Mouse (Mus musculus): ENCODE measurements at regions not wholly inside any gene's neighbourhood (a gene's known extent, or its start where the extent isn't known, plus 50 kb on each side); places are given as distances from the start of the nearest gene placed in this dataset.

DNA sequence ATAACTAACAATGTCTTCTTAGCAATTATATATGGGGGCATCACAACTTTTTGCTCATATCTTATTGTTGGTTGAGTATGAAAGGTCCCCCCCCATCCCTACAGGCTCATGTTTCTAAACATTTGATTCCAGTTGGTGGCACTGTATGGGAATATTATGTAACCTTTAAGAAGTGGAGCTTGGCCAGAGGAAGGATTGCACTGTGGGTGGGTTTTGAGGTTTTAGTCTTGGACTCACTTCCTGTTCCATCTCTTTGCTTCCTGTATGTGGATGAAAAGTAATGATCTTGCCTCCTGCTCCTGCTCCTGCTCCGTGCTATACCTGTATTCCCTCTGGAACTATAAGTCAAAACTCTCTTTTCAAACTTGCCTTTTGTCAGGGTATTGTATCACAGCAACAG is 778.2 kb upstream of the Lrrc6 start:
- DNase-seq: no peak

DNA sequence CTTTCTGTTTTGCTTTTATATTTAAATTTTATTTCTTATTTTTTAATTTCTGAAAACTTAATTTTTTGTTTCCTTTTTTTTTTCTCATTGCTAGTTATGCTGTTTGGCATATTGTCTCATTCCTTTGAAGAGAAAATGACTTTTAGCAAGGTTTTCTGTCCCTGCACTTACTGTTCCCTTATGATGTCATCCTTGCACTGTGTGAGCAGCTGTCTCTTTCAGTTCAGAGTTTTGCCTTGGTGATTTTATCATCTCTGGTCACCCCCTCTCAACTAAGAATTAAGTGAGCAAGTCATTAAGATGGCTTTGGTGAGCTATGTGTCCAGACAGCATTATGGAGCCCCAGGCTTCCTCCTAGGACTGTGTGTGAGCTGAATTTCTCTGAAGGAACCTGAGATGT is 774.3 kb upstream of the Lrrc6 start:
- no peak for DNase-seq

DNA sequence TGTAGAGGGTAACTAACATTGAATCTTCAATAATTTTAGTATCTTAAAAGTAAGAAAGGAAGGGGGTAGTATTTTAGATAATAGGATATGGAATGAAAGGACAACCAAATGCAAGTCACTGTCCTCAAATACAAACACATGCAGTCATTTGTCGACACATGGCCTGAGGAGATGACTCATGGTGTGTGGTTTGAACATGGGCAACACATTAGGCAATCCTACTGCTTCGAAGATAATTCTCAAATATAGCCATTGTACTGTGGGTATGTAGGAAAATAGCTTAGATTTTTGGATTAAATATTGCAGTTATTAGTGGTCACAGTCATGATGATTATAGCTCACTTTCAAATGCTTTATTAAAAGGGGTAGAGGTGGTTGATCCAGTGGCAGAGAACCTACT is 771.7 kb upstream of the Lrrc6 start:
- DNase-seq: no peak

DNA sequence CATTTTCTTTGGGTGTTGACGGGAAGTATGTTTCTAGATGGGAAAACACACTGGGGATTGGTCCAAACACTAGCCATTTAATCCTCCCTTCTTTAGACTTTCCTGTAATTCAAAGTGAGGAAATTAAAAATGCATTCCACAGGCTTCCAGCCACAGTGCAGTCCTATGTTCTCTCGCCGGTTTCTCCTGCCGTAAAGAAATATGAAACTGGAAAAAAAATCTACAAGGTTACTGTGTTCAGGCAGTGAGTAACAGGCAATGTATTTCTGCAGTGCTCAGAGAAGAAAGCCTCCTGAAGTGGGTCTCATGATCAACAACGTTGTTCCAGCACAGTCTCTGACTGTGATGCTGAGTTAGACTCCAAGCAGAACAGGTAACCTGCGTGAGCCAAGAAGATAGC is 763.0 kb upstream of the Lrrc6 start:
- no peak for DNase-seq

DNA sequence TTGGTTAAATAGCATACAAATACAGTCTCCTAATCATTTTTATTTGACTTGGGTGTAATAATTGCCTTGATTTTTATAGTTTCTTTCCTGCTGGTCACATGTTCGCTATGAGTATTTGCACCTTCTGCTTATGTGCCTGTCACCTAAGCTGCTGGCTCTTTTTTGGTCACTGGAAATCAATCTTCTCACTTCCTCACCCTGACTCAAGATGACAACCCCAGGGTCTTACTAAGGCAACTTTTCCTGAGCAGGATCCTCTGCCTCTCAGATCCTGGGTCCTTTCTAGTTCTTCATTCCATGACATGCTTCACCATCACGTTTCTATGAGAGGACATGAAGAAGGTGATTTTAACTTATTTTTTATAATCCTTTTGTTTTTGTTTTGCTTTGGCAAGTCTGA is 762.6 kb upstream of the Lrrc6 start:
- DNase-seq: no peak

DNA sequence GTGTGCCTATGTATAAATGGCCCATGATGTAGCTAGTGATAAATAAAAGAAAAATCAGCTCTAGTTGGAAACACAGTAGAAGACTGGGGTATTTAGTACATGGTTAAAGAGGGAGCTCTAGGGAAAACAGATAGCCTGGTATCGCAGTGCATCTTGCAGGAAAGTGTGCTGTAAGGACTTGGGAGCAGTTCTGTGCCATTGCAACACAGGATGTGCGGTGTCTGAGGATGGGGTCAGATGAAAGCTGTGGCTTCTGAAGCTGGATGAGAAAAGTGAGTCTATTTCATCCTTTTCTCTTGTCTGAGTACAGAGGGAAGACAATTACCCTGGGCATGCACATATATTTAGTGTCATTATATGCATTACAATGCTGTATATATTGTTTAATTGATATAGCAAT is 761.6 kb upstream of the Lrrc6 start:
- no peak for DNase-seq

DNA sequence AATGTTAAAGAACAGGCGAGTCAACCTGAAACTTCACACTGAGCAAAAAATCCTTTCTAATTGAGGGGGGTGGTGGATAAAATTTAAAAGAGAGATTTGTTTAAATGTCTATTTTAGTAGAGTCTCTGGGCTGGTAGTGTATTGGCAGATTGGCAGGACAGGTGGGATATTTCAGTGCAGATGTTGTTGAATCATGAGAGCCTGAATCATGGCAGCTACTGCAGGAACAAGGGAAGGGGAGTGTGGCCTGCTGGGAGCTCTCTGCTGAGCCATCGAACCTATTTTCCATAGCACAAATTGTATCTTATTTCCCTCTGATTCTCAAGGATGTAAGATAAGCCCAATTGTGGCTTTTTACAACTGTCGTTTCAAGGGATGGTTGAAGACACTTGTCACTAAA is 760.0 kb upstream of the Lrrc6 start:
- no peak for DNase-seq

DNA sequence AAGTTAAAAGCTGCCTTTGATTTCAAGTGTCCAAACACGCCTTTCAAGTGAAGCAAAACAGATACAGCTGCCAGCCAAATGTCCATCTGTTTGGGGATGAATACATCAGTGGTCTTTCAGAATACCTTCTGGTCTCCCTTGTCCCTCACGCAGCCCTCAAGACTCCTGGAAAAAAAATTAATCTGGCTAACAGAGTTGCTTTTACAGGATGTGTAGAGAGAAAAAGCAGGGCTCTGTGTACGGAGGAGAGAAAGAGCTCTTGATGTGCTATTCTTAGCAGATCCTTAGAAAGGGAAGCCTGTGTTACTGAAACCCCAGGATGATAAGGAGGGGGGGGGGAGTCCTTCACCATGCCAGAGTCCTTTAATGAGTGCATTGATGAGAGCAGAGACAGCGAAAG is 748.4 kb upstream of the Lrrc6 start:
- no peak for DNase-seq

DNA sequence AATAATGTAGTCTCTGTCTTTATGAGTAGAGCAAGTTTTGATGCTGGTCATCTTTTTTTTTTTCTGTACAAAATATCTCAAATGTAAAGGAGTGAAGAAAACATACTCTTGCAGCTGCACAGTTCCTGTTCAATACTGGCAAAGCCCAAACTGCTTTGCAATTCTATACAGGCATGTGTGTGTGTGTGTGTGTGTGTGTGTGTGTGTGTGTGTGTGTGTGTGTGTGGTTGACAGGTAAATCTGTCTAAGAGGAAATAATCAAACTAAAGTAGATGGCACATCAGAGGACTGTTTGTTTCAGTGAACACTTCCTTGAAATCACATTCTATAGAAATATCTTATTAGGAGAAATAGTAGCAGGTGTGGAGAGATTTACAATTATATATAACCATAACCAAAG is 747.8 kb upstream of the Lrrc6 start:
- DNase-seq: no peak

DNA sequence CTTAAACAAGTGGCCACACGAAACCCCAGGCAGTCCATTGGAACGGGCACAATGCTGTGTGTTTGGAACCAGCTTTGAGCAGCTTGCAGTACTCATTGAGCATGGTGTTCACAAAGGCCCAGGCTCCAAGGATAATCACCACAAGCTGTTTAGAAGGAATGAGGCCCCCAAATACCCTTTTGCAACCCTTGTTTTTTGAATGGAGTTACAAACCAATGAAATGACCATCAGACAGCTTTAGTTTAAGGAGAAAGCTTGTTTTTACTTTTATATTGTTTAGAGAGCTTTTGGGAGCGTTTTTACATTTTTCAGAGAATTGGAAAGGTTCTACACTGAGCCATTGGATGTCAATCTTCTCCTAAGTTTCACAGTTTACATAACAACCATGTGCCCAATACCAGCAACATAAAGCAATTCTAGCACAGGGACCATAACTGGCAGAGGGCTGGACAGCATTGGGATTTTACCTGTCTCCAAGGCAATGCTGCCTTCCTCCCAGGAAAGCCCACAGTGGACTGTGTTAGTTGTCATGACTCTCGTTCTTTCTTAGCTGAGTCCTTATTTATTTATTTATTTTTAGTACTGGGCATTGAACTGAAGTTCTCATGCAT is 745.1 kb upstream of the Lrrc6 start:
- no peak for DNase-seq

DNA sequence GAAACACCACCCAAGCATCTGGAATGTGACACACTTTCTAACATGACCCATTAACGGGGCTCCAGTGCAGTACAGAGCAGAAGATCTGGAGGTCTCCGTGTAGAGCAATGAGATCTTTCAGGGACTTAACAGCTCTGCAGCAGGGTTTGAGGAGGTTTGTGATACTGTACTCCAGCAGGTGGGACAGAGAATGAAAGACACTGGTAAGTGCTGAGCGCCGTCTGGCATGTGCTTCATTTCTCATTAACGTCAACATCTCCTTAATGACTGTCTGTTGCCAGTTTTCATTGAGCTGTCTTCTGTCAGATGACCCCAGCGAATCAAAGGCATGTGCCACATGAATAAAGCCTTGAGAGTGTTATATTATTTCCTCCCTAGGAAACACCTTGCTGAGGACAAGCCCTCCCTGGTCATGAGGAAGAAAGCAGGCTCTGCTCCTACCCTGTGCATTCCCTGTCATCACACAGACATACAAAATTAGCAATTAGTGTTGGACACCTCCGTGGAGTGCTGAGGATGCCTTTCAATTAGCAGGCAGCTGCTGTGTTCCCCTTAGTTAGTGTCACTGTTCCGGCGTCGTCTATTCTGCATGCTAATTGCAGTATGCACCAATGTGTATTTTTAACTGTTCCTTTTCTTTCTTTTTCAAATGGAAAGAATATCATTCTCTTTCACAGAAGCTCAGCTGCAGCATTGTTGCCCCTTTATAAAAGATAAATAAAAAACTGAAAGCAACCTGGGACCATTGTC is 744.4 kb upstream of the Lrrc6 start:
- no peak for DNase-seq

DNA sequence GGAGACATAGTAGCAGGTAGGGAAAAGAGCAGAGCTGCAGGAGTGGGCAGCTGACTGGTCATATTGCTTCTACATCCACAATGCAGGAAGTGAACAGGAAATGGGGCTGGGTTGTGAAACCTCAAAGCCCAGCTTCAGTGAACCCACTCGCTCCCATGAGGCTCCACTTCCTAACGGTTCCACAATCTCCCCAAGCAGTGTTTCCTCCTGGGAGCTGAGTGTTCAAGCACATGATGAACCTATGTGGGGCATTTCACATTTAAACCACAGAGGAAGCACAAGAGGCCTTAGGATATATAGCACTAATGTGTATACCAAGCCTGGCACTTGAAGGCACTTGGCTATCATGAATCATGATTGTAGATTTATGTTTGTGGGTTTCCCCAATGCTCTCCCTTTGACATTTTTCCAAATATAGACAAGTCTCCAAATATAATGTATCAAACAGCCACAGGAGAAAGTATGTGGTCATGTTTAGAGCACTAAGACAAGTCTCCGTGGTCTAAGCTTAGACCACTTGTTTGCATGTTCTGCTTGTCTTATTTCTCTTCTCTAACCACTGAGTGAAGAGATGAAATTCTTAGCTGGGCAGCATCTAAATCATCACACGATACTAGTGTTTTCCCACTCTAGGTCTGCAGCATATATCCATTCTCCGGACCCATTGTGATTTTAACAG is 734.5 kb upstream of the Lrrc6 start:
- DNase-seq: no peak

DNA sequence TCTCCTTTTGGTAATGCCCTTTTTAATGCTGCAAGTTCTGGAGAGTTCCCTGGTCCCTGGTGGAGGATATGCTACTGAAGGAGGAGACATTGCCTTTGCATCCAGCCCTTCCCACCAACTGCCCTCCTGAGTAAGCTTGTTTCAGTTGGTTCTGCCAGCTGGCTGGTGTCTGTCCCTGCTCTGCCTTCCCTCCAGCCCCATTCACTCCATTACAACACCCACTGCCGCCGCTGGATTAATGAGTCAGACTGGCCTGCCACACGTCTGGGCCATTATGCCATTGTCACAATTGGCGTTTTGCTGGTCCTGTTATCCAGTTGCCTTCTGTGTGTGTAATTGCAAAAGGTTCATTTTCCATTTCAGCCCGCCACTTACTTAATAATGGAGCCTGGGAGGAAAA is 728.6 kb upstream of the Lrrc6 start:
- DNase-seq: no peak

DNA sequence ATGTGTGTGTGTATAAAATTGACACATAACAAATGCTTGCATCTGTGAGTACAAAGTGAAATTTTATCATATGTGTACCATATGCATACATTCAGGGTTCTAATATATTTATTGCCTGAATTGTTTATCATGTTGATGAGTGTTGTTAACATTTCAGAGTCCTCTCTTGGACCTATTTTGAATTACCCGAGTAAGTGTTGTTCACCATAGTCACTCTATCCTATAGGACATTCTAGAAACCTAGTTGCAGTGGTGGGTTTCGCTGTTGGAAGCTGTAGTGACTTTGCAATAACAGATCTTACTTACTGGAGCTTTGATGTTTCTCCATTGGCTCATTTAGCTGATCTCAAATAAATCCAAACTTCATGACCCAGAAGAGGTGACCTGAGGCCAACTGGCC is 727.9 kb upstream of the Lrrc6 start:
- no peak for DNase-seq

DNA sequence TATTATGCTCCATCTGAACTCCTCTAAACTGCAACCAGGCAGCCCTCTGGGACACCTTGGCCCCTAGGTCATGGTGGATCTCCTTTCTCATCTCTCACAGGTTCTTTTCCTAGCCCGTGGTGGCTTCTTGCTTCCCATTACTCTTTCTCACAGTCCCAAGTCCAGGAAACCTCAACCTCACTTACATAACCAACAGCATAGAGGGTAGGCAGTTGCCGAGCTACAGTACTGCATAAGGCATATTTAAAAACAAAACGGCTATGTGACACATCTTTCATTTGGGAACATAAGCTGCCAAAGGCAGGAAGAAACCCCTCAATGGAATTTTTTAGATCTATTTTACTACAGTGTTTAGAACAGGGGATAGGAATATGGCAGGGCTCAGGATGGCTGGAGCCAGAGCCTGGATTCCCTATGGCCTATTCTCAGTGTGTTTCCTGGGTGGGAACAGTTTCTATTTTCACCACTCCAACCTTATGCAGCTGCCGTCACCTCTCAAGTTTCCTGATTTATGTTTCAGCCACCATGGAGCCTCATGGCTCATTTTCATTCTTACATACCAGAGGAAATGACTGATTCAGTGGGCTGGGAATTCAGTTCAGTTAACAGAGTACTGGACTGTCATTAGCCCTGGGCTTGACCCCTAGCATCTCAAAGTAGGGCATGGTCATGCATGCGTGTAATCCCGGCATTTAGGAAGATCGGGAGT is 726.9 kb upstream of the Lrrc6 start:
- DNase-seq: no peak

DNA sequence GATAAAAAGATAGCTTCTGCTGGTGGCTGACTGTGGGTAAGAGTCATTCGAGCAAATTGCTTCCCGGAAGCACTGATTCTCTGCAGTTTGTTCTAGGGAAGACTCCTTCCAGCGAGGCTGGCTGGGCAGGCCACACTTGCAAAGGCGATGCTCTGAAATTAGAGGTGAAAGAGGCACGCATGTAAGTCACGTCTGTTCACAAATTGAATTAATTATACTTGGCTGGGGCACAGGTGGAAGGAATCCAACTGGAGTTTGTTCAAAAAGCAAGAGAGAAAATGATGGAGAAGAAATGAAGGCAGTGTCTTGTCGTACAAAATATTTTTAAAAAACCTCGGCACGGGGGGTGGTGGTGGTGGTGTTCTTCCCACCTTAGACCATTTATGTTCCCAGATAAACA is 726.2 kb upstream of the Lrrc6 start:
- no peak for DNase-seq
